Mouse (Mus musculus) ES-E14 (cell line): ENCODE data around the gene Ceacam19. TPM values are rescaled to one million over a fixed set of nuclear protein-coding genes. Genes with fewer than 3 reads are reported as not detected.
A peak's percentile ranks its signal among the peaks of the same experiment; 100 is the strongest.

Source experiments
- DNase-seq: peaks from one replicate; pipeline ENCODE4 v3.0.0-alpha.2; 2013; ENCODE audit warnings: low read depth, low spot score
- H3K27ac ChIP-seq: 2 replicates; pipeline ENCODE4 v1.5.1; 2012; ENCODE audit warnings: low read depth, mild to moderate bottlenecking, low read length, moderate library complexity, mixed read lengths; ENCODE audit not compliant: poor library complexity, insufficient read depth, severe bottlenecking
- H3K36me3 ChIP-seq: 2 replicates; pipeline ENCODE4 v1.6.1; 2012; ENCODE audit warnings: mild to moderate bottlenecking, low read length, moderate library complexity, mixed read lengths; ENCODE audit not compliant: control insufficient read depth, poor library complexity, insufficient read depth, severe bottlenecking
- H3K4me1 ChIP-seq, 2 experiments: fragments of 150-350 bp in 1 of 2; sonication (generic) in 1 of 2; 2 replicates each; pipeline ENCODE4 v1.6.1; 2012; ENCODE audit warnings: low read length in 2 of 2, mild to moderate bottlenecking in 1 of 2, mixed read lengths in 1 of 2; ENCODE audit not compliant: control insufficient read depth in 2 of 2, insufficient read depth in 2 of 2, poor library complexity in 1 of 2
- H3K4me3 ChIP-seq, 2 experiments: fragments of 150-350 bp in 1 of 2; sonication (generic) in 1 of 2; 2 replicates each; pipeline ENCODE4 v1.5.1; 2012; ENCODE audit warnings: low read length in 2 of 2, low read depth in 1 of 2, mild to moderate bottlenecking in 1 of 2, mixed read lengths in 1 of 2; ENCODE audit not compliant: insufficient read depth in 1 of 2, poor library complexity in 1 of 2, severe bottlenecking in 1 of 2
- H3K9ac ChIP-seq: 2 replicates; pipeline ENCODE4 v1.6.1; 2012; ENCODE audit warnings: low read depth, mild to moderate bottlenecking, low read length, mixed read lengths; ENCODE audit not compliant: poor library complexity, insufficient read depth, severe bottlenecking
- H3K9me3 ChIP-seq: fragments of 150-350 bp; sonication (generic); 2 replicates; pipeline ENCODE4 v1.6.1; 2012; ENCODE audit warnings: low read depth, mild to moderate bottlenecking, low read length; ENCODE audit not compliant: control insufficient read depth, insufficient read depth
- CHD2 ChIP-seq: IDR thresholded peaks from 2 replicates; pipeline ENCODE4 v1.6.1; 2014; ENCODE audit warnings: mild to moderate bottlenecking, low read depth, low read length, inconsistent platforms
- HCFC1 ChIP-seq: IDR thresholded peaks from 2 replicates; pipeline ENCODE4 v1.6.1; 2012; ENCODE audit warnings: low read length, inconsistent platforms, borderline replicate concordance; ENCODE audit not compliant: insufficient read depth
- MAFK ChIP-seq: IDR thresholded peaks from 2 replicates; pipeline ENCODE4 v1.6.1; 2014; ENCODE audit warnings: mild to moderate bottlenecking, low read depth, low read length, inconsistent platforms; ENCODE audit not compliant: insufficient read depth
- ZC3H11A ChIP-seq: IDR thresholded peaks from 2 replicates; pipeline ENCODE4 v1.6.1; 2012; ENCODE audit warnings: low read depth, mild to moderate bottlenecking, inconsistent platforms, low read length, borderline replicate concordance
- ZNF384 ChIP-seq: IDR thresholded peaks from 2 replicates; pipeline ENCODE4 v1.6.1; 2012; ENCODE audit warnings: low read depth, low read length, inconsistent platforms
- in situ Hi-C, 2 experiments: fragments of 600-800 bp; cut with MboI; formaldehyde crosslinking; loops; one replicate each; pipeline ENCODE4 v1.15.1; 2025; ENCODE audit warnings: low sequenced_read_pairs in 2 of 2, inconsistent platforms in 1 of 2; ENCODE audit not compliant: unreplicated experiment in 2 of 2
- total RNA-seq: library from RNA; depleted of rRNA; stranded (reverse); fragments of 300-350 nt; gene quantifications from 2 replicates; pipeline ENCODE4 v1.2.3, GENCODE M21; 2012

The Ceacam19 gene
- total RNA-seq, 1 experiment: 0.94 TPM

GRCm38 (mm10) chr7:19876781-19877425, 10.9 kb downstream of the Ceacam19 start:
- H3K9me3 ChIP-seq: no peaks in the 10 kb centered on the region
- no peak overlapping the region for H3K9ac ChIP-seq
- H3K27ac ChIP-seq: no peak overlapping the region
- peak; percentile 46 for DNase-seq
- in situ Hi-C loops: loop anchor here in 1 of 2 experiments (10.0 kb wide), 2 partner anchors 72 to 88 kb away; partner anchors contain the start of gene Ceacam20
- TF ChIP-seq CHD2: no peak
- TF ChIP-seq ZC3H11A: no peak
- no peak for TF ChIP-seq MAFK
- TF ChIP-seq HCFC1: no peak
- no peak for TF ChIP-seq ZNF384
- peaks cover 0 to 9% of the 10 kb centered on the region in 2 experiments; a peak in 1 of 4 replicates for H3K4me1 ChIP-seq
- no peaks in the 10 kb centered on the region for H3K36me3 ChIP-seq
- no peak overlapping the region for H3K4me3 ChIP-seq

- H3K27ac ChIP-seq: no peak overlapping the region
- TF ChIP-seq MAFK (no peak), HCFC1 (peak; percentile 91), CHD2 (no peak)
- H3K36me3 ChIP-seq: no peaks in the 10 kb centered on the region
- no peak overlapping the region for H3K9ac ChIP-seq
- peaks cover 0 to 15% of the 10 kb centered on the region in 2 experiments; a peak in 2 of 4 replicates for H3K4me1 ChIP-seq
- H3K4me3 ChIP-seq: no peak overlapping the region
- H3K9me3 ChIP-seq: no peaks in the 10 kb centered on the region
- no peak for DNase-seq
- in situ Hi-C loops: loop anchor here in 1 of 2 experiments (10.0 kb wide), 2 partner anchors 71 to 89 kb away; partner anchors contain the start of gene Ceacam20
Measured at GRCm38 (mm10) chr7:19875948-19876682, 11.7 kb downstream of the Ceacam19 start.

- no peak for DNase-seq
- Histone ChIP-seq H3K4me3 (no peak overlapping the region), H3K36me3 (no peaks in the 10 kb centered on the region), H3K9me3 (no peaks in the 10 kb centered on the region), H3K9ac (no peak overlapping the region), H3K27ac (no peak overlapping the region), H3K4me1 (peaks cover 0 to 13% of the 10 kb centered on the region in 2 experiments; a peak in 2 of 4 replicates)
- no peak for TF ChIP-seq CHD2
- peak; percentile 92 for TF ChIP-seq ZC3H11A
- in situ Hi-C loops: loop anchor here (5.0 to 10.0 kb wide), 4 partner anchors 67 to 125 kb away; partner anchors contain the start of gene Ceacam20 (in 1 of the 2)
Measured at GRCm38 (mm10) chr7:19871943-19872601, 15.7 kb downstream of the Ceacam19 start.

GRCm38 (mm10) chr7:19871137-19871621, 16.6 kb downstream of the Ceacam19 start:
- TF ChIP-seq CHD2 (no peak), ZC3H11A (no peak), MAFK (no peak), ZNF384 (no peak), HCFC1 (no peak)
- no peak for DNase-seq
- H3K9ac ChIP-seq: peak overlapping the region; percentile 4
- no peaks in the 10 kb centered on the region for H3K9me3 ChIP-seq
- H3K4me1 ChIP-seq: peaks cover 0 to 13% of the 10 kb centered on the region in 2 experiments; a peak in 2 of 4 replicates
- no peak overlapping the region for H3K4me3 ChIP-seq
- in situ Hi-C loops: loop anchor here (5.0 to 10.0 kb wide), 4 partner anchors 66 to 124 kb away; partner anchors contain the start of gene Ceacam20 (in 1 of the 2)
- H3K36me3 ChIP-seq: no peaks in the 10 kb centered on the region
- H3K27ac ChIP-seq: no peak overlapping the region
